Mouse (Mus musculus) liver, postnatal 0 days (tissue): Measurements from ENCODE around the gene Agtr1a. TPM values are rescaled to one million over a fixed set of nuclear protein-coding genes. Genes with fewer than 3 reads are reported as not detected.
A peak's percentile ranks its signal among the peaks of the same experiment; 100 is the strongest.

ENCODE experiments used
- ATAC-seq: fragments of 200-750 bp; cut with Nextera tagmentation; 2 replicates; pipeline ENCODE4 v1.8.0; 2017; ENCODE audit warnings: mild to moderate bottlenecking, moderate library complexity
- DNase-seq: peaks from one replicate; pipeline ENCODE4 v3.0.0-alpha.2; 2016
- H3K27ac ChIP-seq: fragments of 300-500 bp; sonication (generic); 2 replicates; pipeline ENCODE4 v1.5.1; 2014; ENCODE audit warnings: antibody characterized with exemption, moderate library complexity, mild to moderate bottlenecking, low read depth
- H3K27me3 ChIP-seq: fragments of 300-500 bp; sonication (generic); 2 replicates; pipeline ENCODE4 v1.6.1; 2014; ENCODE audit warnings: low read length, control low read depth, mixed read lengths; ENCODE audit not compliant: insufficient read depth
- H3K36me3 ChIP-seq: fragments of 300-500 bp; sonication (generic); replicated peaks from 2 replicates; pipeline ENCODE4 v1.6.1; 2014; ENCODE audit warnings: mild to moderate bottlenecking, control low read depth, low read length, moderate library complexity, mixed read lengths; ENCODE audit not compliant: insufficient read depth
- H3K4me1 ChIP-seq: fragments of 300-500 bp; sonication (generic); 2 replicates; pipeline ENCODE4 v1.6.1; 2014; ENCODE audit warnings: antibody characterized with exemption, mild to moderate bottlenecking, control low read depth; ENCODE audit not compliant: insufficient read depth
- H3K4me2 ChIP-seq: fragments of 300-500 bp; sonication (generic); 2 replicates; pipeline ENCODE4 v1.6.1; 2014; ENCODE audit warnings: low read depth, mild to moderate bottlenecking, low read length, moderate library complexity, mixed read lengths
- H3K4me3 ChIP-seq: fragments of 300-500 bp; sonication (generic); 2 replicates; pipeline ENCODE4 v1.5.1; 2014; ENCODE audit warnings: low read depth, low read length
- H3K9ac ChIP-seq: fragments of 300-500 bp; sonication (generic); replicated peaks from 2 replicates; pipeline ENCODE4 v1.6.1; 2014; ENCODE audit warnings: mild to moderate bottlenecking, moderate library complexity
- H3K9me3 ChIP-seq: fragments of 300-500 bp; sonication (generic); 2 replicates; pipeline ENCODE4 v1.6.1; 2016; ENCODE audit warnings: mild to moderate bottlenecking, control low read depth, low read length, mixed read lengths
- CTCF ChIP-seq: sonication (generic); IDR thresholded peaks from 2 replicates; pipeline ENCODE4 v1.5.1; 2016; ENCODE audit warnings: antibody characterized with exemption, low read depth
- EP300 ChIP-seq: IDR thresholded peaks from 2 replicates; pipeline ENCODE4 v1.6.1; 2016; ENCODE audit warnings: antibody characterized with exemption, low read depth, mild to moderate bottlenecking
- WGBS: fragments of 180-500 bp; shearing (Covaris S2); extraction: QIAGEN DNeasy Blood & Tissue Kit; methylation state at CpG from one replicate; pipeline ENCODE4 v1.1.7; 2014; ENCODE audit not compliant: insufficient replicate concordance; 5-methylcytosine and 5-hydroxymethylcytosine counted together
- polyA plus RNA-seq: library from polyadenylated mRNA; unstranded; fragments of >200 nt; fragmentation: Nextera tagmentation; extraction: Ambion mirVana; gene quantifications from 2 replicates; pipeline ENCODE4 v1.2.1, GENCODE M21; 2015

The Agtr1a gene
- polyA plus RNA-seq, 1 experiment from 2014 or later: 39.7 TPM

DNA sequence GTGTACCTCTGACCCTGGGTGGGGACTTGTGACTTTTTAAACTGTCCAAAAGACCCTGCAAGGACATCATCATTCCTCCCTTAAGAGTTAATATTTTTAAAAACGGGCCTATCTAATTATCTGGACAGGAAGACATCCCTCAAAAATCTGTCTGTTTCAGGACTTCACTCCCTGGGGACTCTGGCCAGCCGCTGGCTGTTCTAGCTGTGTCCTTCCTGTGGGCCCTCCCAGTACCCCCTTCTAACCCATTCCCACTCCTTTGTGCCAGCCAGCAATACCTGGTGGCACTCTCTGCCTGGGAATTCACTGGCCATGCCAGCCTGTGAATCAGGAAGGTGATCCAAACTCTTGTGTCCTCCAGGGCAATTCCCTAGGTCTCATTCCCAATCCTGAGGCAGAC lies 29.1 kb downstream of the Agtr1a start:
- DNase-seq (no peak), ATAC-seq (no peak)
- Histone ChIP-seq H3K27me3 (no peaks in the 10 kb centered on the region), H3K9ac (no peak overlapping the region), H3K27ac (no peak overlapping the region), H3K9me3 (no peaks in the 10 kb centered on the region), H3K4me2 (no peak overlapping the region), H3K36me3 (peaks cover 5% of the 10 kb centered on the region; the same call in 1 of the 2 replicates), H3K4me3 (no peak overlapping the region), H3K4me1 (peaks cover 9% of the 10 kb centered on the region)
- TF ChIP-seq CTCF (no peak), EP300 (no peak)
- WGBS: 52% methylated on average over 2 of the region's 2 CpGs

DNA sequence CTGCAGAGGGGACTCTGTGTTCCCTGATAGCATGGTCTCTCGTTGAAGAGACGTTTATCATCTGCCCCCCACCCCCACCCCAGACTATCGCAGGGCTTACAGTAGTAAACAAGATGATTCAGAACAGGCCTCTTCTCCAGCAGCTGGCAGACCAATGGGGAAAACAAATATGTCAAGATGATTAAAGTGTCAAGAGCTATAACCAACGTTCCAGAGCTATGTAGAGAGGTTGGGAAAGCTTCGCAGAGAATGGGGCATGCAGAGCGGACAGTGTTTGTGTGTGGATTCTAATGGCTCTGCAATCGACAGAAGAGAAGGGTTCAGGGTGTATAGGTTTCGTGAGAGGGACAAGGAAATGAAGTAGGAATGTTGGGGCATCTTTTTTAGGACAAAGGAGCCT lies 31.9 kb downstream of the Agtr1a start:
- no peak overlapping the region for H3K4me3 ChIP-seq
- TF ChIP-seq CTCF (no peak), EP300 (0 out of 2 replicates have a peak, but pooled peaks have one; percentile 21)
- ATAC-seq: no peak
- no peaks in the 10 kb centered on the region for H3K9me3 ChIP-seq
- H3K36me3 ChIP-seq: peaks cover 5% of the 10 kb centered on the region; the same call in 1 of the 2 replicates
- 61% methylated on average over 8 of the region's 8 CpGs for WGBS
- no peak overlapping the region for H3K4me2 ChIP-seq
- no peak overlapping the region for H3K27ac ChIP-seq
- no peak overlapping the region for H3K9ac ChIP-seq
- DNase-seq: no peak
- no peaks in the 10 kb centered on the region for H3K4me1 ChIP-seq
- H3K27me3 ChIP-seq: no peaks in the 10 kb centered on the region

DNA sequence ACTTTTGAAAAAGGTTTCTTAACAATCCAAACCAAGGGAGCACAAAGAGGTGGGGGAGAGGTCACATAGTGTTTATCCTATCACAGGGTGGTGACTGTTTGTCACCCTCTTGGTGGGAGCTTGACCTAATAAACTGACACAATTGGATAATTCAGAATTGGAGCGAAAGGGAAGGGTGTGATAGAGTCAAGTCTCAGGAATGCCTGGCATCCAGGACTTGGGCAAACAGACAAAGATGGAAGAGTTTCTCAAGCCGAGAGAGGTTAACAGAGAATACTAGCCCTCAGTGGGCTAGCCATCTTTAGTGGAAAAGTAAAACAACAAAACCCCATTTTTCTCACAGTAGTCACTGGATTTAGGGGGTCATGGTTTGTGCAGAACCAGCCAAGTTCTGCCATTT lies 32.5 kb downstream of the Agtr1a start:
- Histone ChIP-seq H3K4me3 (no peak overlapping the region), H3K9ac (no peak overlapping the region), H3K4me2 (no peak overlapping the region), H3K4me1 (no peaks in the 10 kb centered on the region), H3K27ac (no peak overlapping the region), H3K27me3 (no peaks in the 10 kb centered on the region), H3K36me3 (peaks cover 5% of the 10 kb centered on the region; the same call in 1 of the 2 replicates), H3K9me3 (no peaks in the 10 kb centered on the region)
- WGBS: 65% methylated on average over 2 of the region's 2 CpGs
- DNase-seq: no peak
- no peak for ATAC-seq
- TF ChIP-seq CTCF (no peak), EP300 (no peak)

DNA sequence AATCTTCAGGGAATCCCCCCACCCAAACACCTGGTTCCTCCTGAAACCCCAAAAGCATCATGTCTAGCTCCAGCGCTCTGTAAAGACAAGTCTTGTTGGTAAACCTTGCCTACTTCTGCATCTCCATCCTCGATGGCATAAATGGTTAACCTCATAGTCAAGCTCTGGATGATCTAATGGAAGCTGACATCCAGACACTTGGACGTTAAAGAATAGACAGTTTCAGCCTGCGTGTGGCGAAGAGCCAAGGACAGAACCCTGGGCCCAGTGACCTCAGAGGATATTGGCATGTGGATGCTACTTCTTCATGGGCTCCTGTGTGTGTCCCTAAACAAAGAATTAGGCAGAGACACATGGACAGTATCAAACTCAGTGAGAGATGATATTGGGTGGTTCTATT lies 42.6 kb downstream of the Agtr1a start:
- no peak for TF ChIP-seq EP300
- TF ChIP-seq CTCF: no peak
- H3K4me3 ChIP-seq: no peak overlapping the region
- 73% methylated on average over 5 of the region's 5 CpGs for WGBS

DNA sequence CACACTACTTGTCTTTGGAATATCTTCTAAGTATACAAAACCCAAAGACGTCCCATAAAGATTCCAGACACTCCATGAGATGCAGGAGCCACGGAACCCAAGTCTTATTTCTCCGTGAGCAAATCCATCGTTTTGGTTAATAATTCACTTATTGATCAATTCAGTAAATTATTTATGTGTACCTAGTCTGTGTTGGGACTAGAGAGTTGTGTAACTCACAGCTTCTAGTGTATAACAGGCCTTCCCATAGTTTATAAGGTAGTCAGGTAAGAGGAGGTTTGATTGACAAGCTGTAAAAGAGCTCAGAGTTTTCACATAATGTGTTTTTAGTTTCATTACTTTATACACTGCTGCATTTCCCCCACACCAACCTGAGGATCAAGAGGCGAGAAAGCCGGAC lies 48.9 kb downstream of the Agtr1a start:
- TF ChIP-seq CTCF (no peak), EP300 (peak; percentile 13; the same call in 1 of the 2 replicates)
- peaks cover 2% of the 10 kb centered on the region; the same call in 1 of the 2 replicates for H3K4me1 ChIP-seq
- 56% methylated on average over 6 of the region's 6 CpGs for WGBS
- no peak for DNase-seq
- H3K9me3 ChIP-seq: peaks cover 3% of the 10 kb centered on the region; the same call in 1 of the 2 replicates
- no peak overlapping the region for H3K4me3 ChIP-seq
- H3K4me2 ChIP-seq: no peak overlapping the region
- H3K9ac ChIP-seq: no peak overlapping the region
- H3K36me3 ChIP-seq: peaks cover 3% of the 10 kb centered on the region; the same call in 1 of the 2 replicates
- H3K27me3 ChIP-seq: no peaks in the 10 kb centered on the region
- H3K27ac ChIP-seq: no peak overlapping the region
- ATAC-seq: peak; percentile 87

More for the DNA sequence above, 42.6 kb downstream of the Agtr1a start:
- peaks cover 3% of the 10 kb centered on the region; the same call in 1 of the 2 replicates for H3K9me3 ChIP-seq
- ATAC-seq (no peak), DNase-seq (no peak)
- no peaks in the 10 kb centered on the region for H3K27me3 ChIP-seq
- H3K4me1 ChIP-seq: no peaks in the 10 kb centered on the region
- H3K27ac ChIP-seq: no peak overlapping the region
- H3K4me2 ChIP-seq: no peak overlapping the region
- H3K9ac ChIP-seq: no peak overlapping the region
- H3K36me3 ChIP-seq: peaks cover 3% of the 10 kb centered on the region; the same call in 1 of the 2 replicates

DNA sequence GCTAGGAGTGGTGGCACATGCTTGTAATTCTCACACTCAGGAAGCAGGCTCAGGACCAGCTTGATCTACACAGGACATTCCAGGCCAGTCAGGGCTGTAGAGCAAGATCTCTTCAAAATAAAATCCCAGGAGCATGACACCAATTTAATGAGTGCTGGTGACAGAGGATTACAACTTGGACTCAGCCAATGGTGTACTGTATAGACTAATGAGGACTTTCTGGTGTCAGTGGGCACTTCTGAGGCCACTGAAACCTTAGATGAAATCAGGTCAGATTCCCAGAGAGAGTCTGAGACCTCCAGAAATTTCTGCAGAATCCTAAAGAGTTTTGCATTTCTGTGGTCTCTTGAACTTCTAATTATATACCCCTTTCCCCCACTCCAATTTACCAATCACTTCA lies 57.9 kb downstream of the Agtr1a start:
- Histone ChIP-seq H3K27ac (no peak overlapping the region), H3K4me1 (no peaks in the 10 kb centered on the region), H3K4me3 (no peak overlapping the region), H3K4me2 (no peak overlapping the region), H3K9me3 (0 out of 2 replicates have a peak, but pooled peaks cover 6% of the 10 kb centered on the region), H3K36me3 (no peaks in the 10 kb centered on the region), H3K27me3 (no peaks in the 10 kb centered on the region), H3K9ac (no peak overlapping the region)
- DNase-seq (no peak), ATAC-seq (no peak)
- TF ChIP-seq EP300 (no peak), CTCF (no peak)

DNA sequence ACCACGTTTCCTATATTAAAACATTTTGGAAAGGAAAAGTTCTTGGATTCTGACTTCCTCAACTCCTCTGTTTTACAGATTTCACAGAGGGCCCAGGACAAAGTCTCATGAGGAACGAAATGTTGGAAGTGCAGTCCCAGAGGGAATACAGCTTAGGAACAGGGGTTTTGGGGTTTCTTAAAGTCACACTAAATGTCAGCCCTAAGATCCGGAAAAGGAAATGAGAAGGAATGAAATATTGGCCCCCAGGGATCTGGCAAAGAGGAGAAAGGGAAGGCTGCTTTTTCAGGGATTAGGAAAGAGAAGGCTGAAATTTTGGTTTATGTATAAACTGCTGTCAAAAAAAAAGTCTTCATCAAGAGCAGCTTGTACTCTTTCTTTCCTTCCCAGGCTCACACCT lies 60.2 kb downstream of the Agtr1a start:
- DNase-seq (no peak), ATAC-seq (no peak)
- TF ChIP-seq EP300: no peak
- no peak for TF ChIP-seq CTCF
- H3K9ac ChIP-seq: no peak overlapping the region
- no peaks in the 10 kb centered on the region for H3K4me1 ChIP-seq
- H3K27me3 ChIP-seq: no peaks in the 10 kb centered on the region
- no peak overlapping the region for H3K27ac ChIP-seq
- H3K9me3 ChIP-seq: 0 out of 2 replicates have a peak, but pooled peaks cover 6% of the 10 kb centered on the region
- no peaks in the 10 kb centered on the region for H3K36me3 ChIP-seq
- H3K4me2 ChIP-seq: no peak overlapping the region
- WGBS: 58% methylated on average over 3 of the region's 3 CpGs
- H3K4me3 ChIP-seq: no peak overlapping the region
